Mouse (Mus musculus): ENCODE results near the gene Ogfod2.

DNA sequence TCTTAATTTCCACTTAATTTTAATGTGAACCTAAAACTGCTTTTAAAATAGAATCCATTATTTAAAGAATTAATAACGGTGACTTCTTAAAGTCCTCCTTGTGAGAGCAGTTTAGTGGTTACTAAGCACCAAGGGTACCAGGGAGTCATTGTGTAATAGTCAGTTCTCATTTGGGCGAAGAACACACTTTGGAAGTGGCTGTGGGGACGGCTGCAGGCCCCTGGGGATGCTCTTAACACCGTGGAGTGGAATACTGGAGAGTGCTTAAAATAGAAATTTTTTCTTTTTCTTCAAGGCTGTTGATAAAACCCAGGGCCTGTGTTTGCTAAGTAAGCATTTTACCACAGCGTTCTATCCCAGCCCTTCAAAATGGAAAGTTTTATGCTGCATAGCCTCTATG is 43.8 kb downstream of the Ogfod2 start:
- TF ChIP-seq TAL1 (IDR thresholded peaks at IDR 0.05; ENCODE audit: low read length) (no peak), GATA1 (IDR thresholded peaks at IDR 0.05; ENCODE audit: low read length) (no peak)
